Mouse (Mus musculus): ENCODE measurements at regions not wholly inside any gene's neighbourhood (a gene's known extent, or its start where the extent isn't known, plus 50 kb on each side); places are given as distances from the start of the nearest gene placed in this dataset.

- H3K36me3 ChIP-seq = no peaks in the 10 kb centered on the region
- H3K4me3 ChIP-seq = no peak overlapping the region
- WGBS = 55% methylated on average over 2 of the region's 2 CpGs
- ATAC-seq (ENCODE audit: extremely low read depth, insufficient number of reproducible peaks, low FRiP score, low TSS enrichment) = no peak
- no peak overlapping the region for H3K4me2 ChIP-seq
- no peaks in the 10 kb centered on the region for H3K27me3 ChIP-seq (replicated peaks)
- no peak overlapping the region for H3K9ac ChIP-seq
- H3K9me3 ChIP-seq = peaks cover 72% of the 10 kb centered on the region
- H3K27ac ChIP-seq (replicated peaks) = no peak overlapping the region
- H3K4me1 ChIP-seq = no peaks in the 10 kb centered on the region
Measured at GRCm38 (mm10) chr4:121540040-121540439, 81.9 kb downstream of the Gm12887 start.

All from heart, embryonic 13.5 days (tissue).